Mouse (Mus musculus) ovary, adult 18-20 months (tissue): ENCODE measurements at regions not wholly inside any gene's neighbourhood (a gene's known extent, or its start where the extent isn't known, plus 50 kb on each side); places are given as distances from the start of the nearest gene placed in this dataset.

Experiments used
- DNase-seq: peaks from one replicate; pipeline ENCODE4 v3.0.0; 2022; ENCODE audit warnings: low spot score, mixed read lengths

DNA sequence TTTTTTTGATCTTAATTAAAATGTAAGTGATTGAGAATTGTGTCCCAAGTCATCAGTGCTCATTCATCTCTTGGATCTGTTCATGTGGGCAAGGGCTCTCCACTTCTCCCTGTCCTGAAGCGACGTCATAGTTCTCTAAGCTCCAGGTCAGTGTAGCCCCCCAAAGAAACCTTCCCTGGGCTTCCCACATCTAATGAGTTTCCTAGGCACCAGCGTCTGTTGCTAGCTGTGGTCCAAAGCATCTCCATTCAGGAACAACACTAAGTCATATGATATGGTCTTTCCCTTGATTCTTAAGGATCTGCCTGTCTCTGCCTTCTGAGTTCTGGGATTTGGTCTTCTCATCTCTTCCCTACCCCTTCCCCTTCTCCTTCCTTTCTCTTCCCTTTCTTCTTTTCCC lies 66.3 kb upstream of the Sox4 start:
- DNase-seq, result no peak

DNA sequence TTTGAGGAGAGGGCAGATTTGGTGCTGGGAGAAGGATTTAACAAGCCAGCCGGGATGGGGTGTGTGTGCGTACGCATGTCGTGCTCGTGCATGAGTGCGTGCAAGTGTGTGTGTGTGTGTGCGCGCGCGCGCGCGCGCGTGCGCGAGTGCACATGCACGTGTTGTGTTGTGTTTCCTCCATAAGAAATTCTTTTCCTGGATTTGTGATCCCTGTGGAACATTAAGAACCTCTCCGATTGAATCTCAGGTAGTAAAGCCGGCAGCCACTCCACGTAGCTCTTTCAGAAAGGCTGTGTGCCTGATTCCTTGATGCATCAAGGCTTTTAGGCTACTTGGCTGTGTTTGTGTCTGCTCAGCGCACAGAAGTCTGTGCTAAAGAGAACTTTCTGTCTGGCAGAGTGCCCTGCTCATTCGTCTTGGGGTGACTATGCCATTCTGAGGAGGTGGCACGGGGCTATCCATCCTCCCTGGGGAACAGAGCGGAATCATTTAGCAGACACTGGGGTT lies 62.7 kb upstream of the Sox4 start:
- DNase-seq, result no peak

DNA sequence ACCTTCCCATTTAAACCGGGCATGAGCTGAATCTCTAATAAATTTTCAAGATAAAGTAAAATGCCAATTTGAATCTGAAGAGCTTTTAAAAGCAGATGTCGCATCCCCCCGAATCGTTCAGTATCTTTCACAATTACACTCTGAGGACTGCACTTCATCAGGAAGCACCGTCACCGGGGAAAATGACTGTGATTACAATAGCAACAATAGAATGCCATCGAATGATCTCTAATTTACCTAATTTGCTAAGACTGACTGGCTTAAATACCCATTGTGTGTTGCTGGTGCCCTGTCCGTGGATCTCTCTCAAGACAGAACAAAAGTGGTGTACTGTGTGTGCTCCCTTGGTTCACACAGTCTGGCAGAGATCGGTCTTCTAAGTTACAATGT lies 62.1 kb upstream of the Sox4 start:
- DNase-seq, result no peak

DNA sequence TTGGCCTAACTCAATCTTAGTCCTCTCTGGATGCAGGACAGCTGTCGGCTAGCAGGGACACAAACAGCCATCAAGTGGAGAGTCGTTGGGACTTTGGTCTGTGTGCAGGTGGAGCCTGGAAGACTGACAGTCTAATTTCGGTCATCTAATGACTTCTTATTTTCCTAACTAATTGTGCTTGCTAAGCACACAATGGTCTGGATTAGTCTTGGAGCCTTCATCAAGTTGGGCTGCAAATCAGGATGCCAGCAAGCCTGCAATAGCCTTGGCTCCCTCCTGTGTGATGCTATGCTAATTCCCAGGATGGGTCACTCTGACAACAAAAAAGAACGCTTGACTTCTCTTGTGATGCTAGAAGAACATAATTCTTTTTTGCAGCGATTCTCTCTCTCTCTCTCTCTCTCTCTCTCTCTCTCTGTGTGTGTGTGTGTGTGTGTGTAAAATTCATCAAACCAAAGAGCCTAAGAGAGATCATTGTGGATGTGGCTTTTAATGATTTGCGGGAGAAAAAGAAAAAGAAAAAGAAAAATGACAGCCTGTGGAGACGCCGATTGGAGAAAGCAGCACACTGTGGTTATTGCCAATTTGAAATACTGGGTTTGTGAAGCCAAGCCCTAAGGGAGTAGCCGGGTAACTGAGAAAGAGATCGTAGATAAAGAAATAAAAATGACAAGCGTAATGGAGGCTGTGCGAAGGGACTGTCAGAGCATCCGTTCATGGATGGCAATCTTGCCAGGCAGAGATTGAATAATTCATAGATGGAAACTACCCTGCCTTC lies 61.5 kb upstream of the Sox4 start:
- DNase-seq, result no peak

DNA sequence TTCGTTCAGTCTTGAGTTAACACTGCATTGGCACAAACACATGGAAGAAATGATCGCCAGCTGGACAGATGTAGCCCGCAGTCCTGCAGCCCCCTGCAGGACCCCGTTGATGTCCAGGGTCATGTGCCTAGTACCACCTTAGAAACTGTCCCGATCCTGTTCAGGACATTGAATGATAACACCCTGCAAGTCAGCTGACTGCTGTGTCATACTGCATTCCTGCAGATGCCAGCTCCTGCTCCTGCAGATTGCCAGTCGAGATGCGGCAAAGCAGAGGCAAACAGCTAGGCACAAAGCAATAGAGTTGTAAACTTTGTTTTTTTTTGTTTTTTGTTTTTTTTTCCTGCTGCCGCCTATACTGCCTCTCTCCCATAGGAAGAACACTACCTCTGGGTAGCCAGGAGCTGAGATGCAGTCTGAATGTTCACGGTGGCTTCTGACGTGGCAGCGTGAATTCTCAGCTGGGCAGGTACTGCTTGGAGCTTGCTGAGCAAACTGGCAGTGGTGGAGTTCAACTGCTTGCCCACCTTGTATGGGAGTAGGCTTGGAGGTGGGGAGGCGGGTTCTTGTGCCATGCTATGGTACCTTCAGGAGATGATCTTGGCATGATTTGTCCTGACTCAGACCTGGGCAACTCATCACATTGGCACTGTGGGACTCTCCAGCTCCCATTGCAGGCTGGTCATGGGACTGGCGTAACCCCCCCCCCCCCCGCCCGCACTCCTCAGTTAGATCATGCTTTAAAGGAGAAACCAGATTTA lies 60.7 kb upstream of the Sox4 start:
- no peak for DNase-seq

DNA sequence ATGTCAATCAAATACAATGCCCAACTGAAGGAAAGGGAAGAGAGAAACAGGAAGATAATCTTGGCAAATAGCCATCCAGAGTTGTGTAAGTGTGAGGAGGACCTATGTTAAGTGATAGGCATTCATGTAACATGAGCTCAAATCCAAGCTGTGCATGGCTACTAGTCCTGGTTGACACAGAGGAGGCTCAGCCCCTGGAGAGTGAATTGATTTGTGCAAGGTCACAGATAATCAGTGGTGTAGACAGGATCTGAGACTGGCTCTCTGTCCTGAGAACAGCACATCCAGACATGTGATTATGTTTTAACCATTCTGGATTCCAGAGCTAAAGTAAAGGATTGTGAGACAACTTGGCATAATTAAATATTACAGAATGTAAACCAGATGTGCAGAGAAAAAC lies 53.0 kb upstream of the Sox4 start:
- DNase-seq, result no peak
